Mouse (Mus musculus): Measurements from ENCODE around the gene Krr1.

DNA sequence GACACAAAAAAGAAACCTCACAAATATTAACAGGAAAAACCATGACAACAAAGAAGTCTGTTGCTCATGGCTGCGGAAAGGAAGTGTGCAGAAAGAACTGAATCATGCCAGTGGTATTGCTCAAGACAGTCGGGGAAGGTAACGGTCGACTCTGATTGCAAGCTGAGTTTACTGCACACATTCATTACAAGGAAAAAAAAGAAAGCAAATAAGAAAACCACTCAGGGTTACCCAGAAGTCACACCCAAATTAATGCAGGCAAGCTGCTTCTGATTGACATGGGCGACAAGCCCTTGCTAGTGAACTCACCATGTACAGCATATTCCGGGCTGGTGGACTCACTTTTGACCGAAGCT lies 24.1 kb downstream of the Krr1 start:
- no peak for TF ChIP-seq CTCF (IDR thresholded peaks at IDR 0.05; ENCODE audit: control insufficient read depth, insufficient read depth, insufficient read length)
- TF ChIP-seq MAX (IDR thresholded peaks at IDR 0.05), result no peak

Data from C2C12 (cell line).